Mouse (Mus musculus): Measurements from ENCODE around the gene Trp53rkb.

The Trp53rkb gene

GRCm38 (mm10) chr2:166835581-166835980 is 43.2 kb downstream of the Trp53rkb start:
- no peak for DNase-seq

- no peak for DNase-seq
These were observed 49.5 kb downstream of the Trp53rkb start for GRCm38 (mm10) chr2:166841813-166842212.
